Mouse (Mus musculus): ENCODE results near the gene 4930519G04Rik. TPM values are rescaled to one million over a fixed set of nuclear protein-coding genes. Genes with fewer than 3 reads are reported as not detected.

4930519G04Rik gene
- polyA plus RNA-seq, 1 experiment from 2014 or later = not detected

GRCm38 (mm10) chr5:114926753-114927152, 73.3 kb downstream of the 4930519G04Rik start:
- Histone ChIP-seq H3K4me1 (ENCODE audit: control insufficient read depth, insufficient read depth, low read length) (no peaks in the 10 kb centered on the region), H3K9ac (ENCODE audit: low read depth, low read length) (no peak overlapping the region), H3K4me2 (ENCODE audit: low read length) (no peak overlapping the region), H3K27ac (ENCODE audit: low read length) (no peak overlapping the region), H3K36me3 (ENCODE audit: control insufficient read depth, insufficient read depth, low read length) (no peaks in the 10 kb centered on the region), H3K27me3 (ENCODE audit: control insufficient read depth, insufficient read depth, low read depth, low read length) (no peaks in the 10 kb centered on the region), H3K9me3 (replicated peaks; ENCODE audit: control insufficient read depth, low read length, poor library complexity, severe bottlenecking) (0 out of 2 replicates have a peak, but pooled peaks cover 2% of the 10 kb centered on the region), H3K4me3 (ENCODE audit: low read depth, low read length) (no peak overlapping the region)
- WGBS = 70% methylated on average over 9 of the region's 9 CpGs
- ATAC-seq = no peak

GRCm38 (mm10) chr5:114931626-114932025, 78.2 kb downstream of the 4930519G04Rik start:
- no peaks in the 10 kb centered on the region for H3K27me3 ChIP-seq (ENCODE audit: control insufficient read depth, insufficient read depth, low read depth, low read length)
- 66% methylated on average over 5 of the region's 5 CpGs for WGBS
- H3K4me1 ChIP-seq (ENCODE audit: control insufficient read depth, insufficient read depth, low read length) = no peaks in the 10 kb centered on the region
- H3K27ac ChIP-seq (ENCODE audit: low read length) = no peak overlapping the region
- H3K9ac ChIP-seq (ENCODE audit: low read depth, low read length) = no peak overlapping the region
- no peaks in the 10 kb centered on the region for H3K9me3 ChIP-seq (replicated peaks; ENCODE audit: control insufficient read depth, low read length, poor library complexity, severe bottlenecking)
- no peak overlapping the region for H3K4me2 ChIP-seq (ENCODE audit: low read length)
- H3K4me3 ChIP-seq (ENCODE audit: low read depth, low read length) = no peak overlapping the region
- ATAC-seq = no peak
- no peaks in the 10 kb centered on the region for H3K36me3 ChIP-seq (ENCODE audit: control insufficient read depth, insufficient read depth, low read length)

- H3K9ac ChIP-seq (ENCODE audit: low read depth, low read length) = no peak overlapping the region
- no peak overlapping the region for H3K4me3 ChIP-seq (ENCODE audit: low read depth, low read length)
- no peak for ATAC-seq
- no peaks in the 10 kb centered on the region for H3K9me3 ChIP-seq (replicated peaks; ENCODE audit: control insufficient read depth, low read length, poor library complexity, severe bottlenecking)
- no peak overlapping the region for H3K27ac ChIP-seq (ENCODE audit: low read length)
- 85% methylated on average over 8 of the region's 8 CpGs for WGBS
- H3K4me1 ChIP-seq (ENCODE audit: control insufficient read depth, insufficient read depth, low read length) = no peaks in the 10 kb centered on the region
- H3K27me3 ChIP-seq (ENCODE audit: control insufficient read depth, insufficient read depth, low read depth, low read length) = no peaks in the 10 kb centered on the region
- no peak overlapping the region for H3K4me2 ChIP-seq (ENCODE audit: low read length)
- H3K36me3 ChIP-seq (ENCODE audit: control insufficient read depth, insufficient read depth, low read length) = no peaks in the 10 kb centered on the region
Measured at GRCm38 (mm10) chr5:114933206-114933605, 79.7 kb downstream of the 4930519G04Rik start.

Small RNAs within 50 kb of the gene (microRNA-seq; reads per million reads assigned to microRNA genes)
- 5.5 reads per million, percentile 24 among the genes with 10 or more reads in this experiment for gene Mir6240

Other genes with a start within 250 kb of the 4930519G04Rik start
- 1.3 and 1.9 TPM in 2 replicates for gene Trpv4, start 195.2 kb upstream of the 4930519G04Rik start, polyA plus RNA-seq (2015; fragmentation: Nextera tagmentation; extraction: Ambion mirVana)
- 34.2 and 39.4 TPM in 2 replicates for gene Gltp, start 162.7 kb upstream of the 4930519G04Rik start, polyA plus RNA-seq (2015; fragmentation: Nextera tagmentation; extraction: Ambion mirVana)
- gene Tchp, start 145.9 kb upstream of the 4930519G04Rik start, polyA plus RNA-seq (2015; fragmentation: Nextera tagmentation; extraction: Ambion mirVana) = 16.3 and 17.5 TPM in 2 replicates
- gene Ankrd13a, start 79.0 kb upstream of the 4930519G04Rik start, polyA plus RNA-seq (2015; fragmentation: Nextera tagmentation; extraction: Ambion mirVana) = 24.3 and 29.0 TPM in 2 replicates
- 48.4 and 54.1 TPM in 2 replicates for gene Git2, start 78.1 kb upstream of the 4930519G04Rik start, polyA plus RNA-seq (2015; fragmentation: Nextera tagmentation; extraction: Ambion mirVana)
- gene 1500011B03Rik, start 30.2 kb upstream of the 4930519G04Rik start, polyA plus RNA-seq (2015; fragmentation: Nextera tagmentation; extraction: Ambion mirVana) = 272 and 306 TPM in 2 replicates
- gene Gm9936, start 5.0 kb downstream of the 4930519G04Rik start, polyA plus RNA-seq (2015; fragmentation: Nextera tagmentation; extraction: Ambion mirVana) = 3.1 and 3.7 TPM in 2 replicates
- gene Oasl2, start 43.3 kb downstream of the 4930519G04Rik start, polyA plus RNA-seq (2015; fragmentation: Nextera tagmentation; extraction: Ambion mirVana) = 2.8 and 3.1 TPM in 2 replicates
- 0.40 TPM in 1 of 2 replicates, not detected in the other for gene Oasl1, start 69.6 kb downstream of the 4930519G04Rik start, polyA plus RNA-seq (2015; fragmentation: Nextera tagmentation; extraction: Ambion mirVana)
- 117 and 132 TPM in 2 replicates for gene 2210016L21Rik, start 88.5 kb downstream of the 4930519G04Rik start, polyA plus RNA-seq (2015; fragmentation: Nextera tagmentation; extraction: Ambion mirVana)
- 0.05 TPM in 1 of 2 replicates, not detected in the other for gene Hnf1a, start 117.4 kb downstream of the 4930519G04Rik start, polyA plus RNA-seq (2015; fragmentation: Nextera tagmentation; extraction: Ambion mirVana)
- 18.2 and 18.4 TPM in 2 replicates for gene Sppl3, start 157.5 kb downstream of the 4930519G04Rik start, polyA plus RNA-seq (2015; fragmentation: Nextera tagmentation; extraction: Ambion mirVana)
- 34.8 and 43.1 TPM in 2 replicates for gene Gm10401, start 244.6 kb downstream of the 4930519G04Rik start, polyA plus RNA-seq (2015; fragmentation: Nextera tagmentation; extraction: Ambion mirVana)

Data from midbrain, embryonic 16.5 days (tissue).